Mouse (Mus musculus) heart, adult 2 months (tissue): ENCODE data around the gene Naa80.

Source experiments
- CTCF ChIP-seq: fragments of 200-600 bp; IDR thresholded peaks from 2 replicates; pipeline ENCODE4 v1.8.1; 2022; ENCODE audit warnings: antibody characterized with exemption, mild to moderate bottlenecking, moderate library complexity
- EP300 ChIP-seq: fragments of 200-500 bp; IDR thresholded peaks from 2 replicates; pipeline ENCODE4 v1.6.1; 2011; ENCODE audit warnings: low read depth, low read length, control low read depth; ENCODE audit not compliant: insufficient read depth
- POLR2A ChIP-seq: fragments of 200-500 bp; IDR thresholded peaks from 2 replicates; pipeline ENCODE4 v1.6.1; 2011; ENCODE audit warnings: mild to moderate bottlenecking, low read depth, low read length, control low read depth; ENCODE audit not compliant: insufficient read depth

- no peak for TF ChIP-seq CTCF
- no peak for TF ChIP-seq EP300
- TF ChIP-seq POLR2A = no peak
Measured at GRCm38 (mm10) chr9:107538231-107538630, 40.5 kb upstream of the Naa80 start.
